Mouse (Mus musculus) lung, postnatal 0 days (tissue): Measurements from ENCODE around the gene Mad1l1.

Experiments
- CTCF ChIP-seq: IDR thresholded peaks from 2 replicates; pipeline ENCODE4 v1.5.1; 2016; ENCODE audit warnings: antibody characterized with exemption, mild to moderate bottlenecking
- EP300 ChIP-seq: IDR thresholded peaks from 2 replicates; pipeline ENCODE4 v1.6.1; 2016; ENCODE audit warnings: antibody characterized with exemption, mild to moderate bottlenecking, control low read depth

GRCm38 (mm10) chr5:140178058-140178690, 143.2 kb downstream of the Mad1l1 start:
- peak; percentile 9; the same call in 1 of the 2 replicates for TF ChIP-seq CTCF
- no peak for TF ChIP-seq EP300
